Mouse (Mus musculus): ENCODE data around the gene Ppm1a. TPM values are rescaled to one million over a fixed set of nuclear protein-coding genes. Genes with fewer than 3 reads are reported as not detected.
A peak's percentile ranks its signal among the peaks of the same experiment; 100 is the strongest.

Gene Ppm1a
- total and polyA plus RNA-seq, 2 experiments, result 57.8 to 108 TPM

GRCm38 (mm10) chr12:72785183-72785930 lies 28.1 kb downstream of the Ppm1a start:
- peaks cover 13% of the 10 kb centered on the region for H3K36me3 ChIP-seq (ENCODE audit: control insufficient read depth, insufficient read depth, low read length)
- DNase-seq (ENCODE audit: extremely low read depth, low read depth, low spot score), result peak; percentile 84
- H3K27ac ChIP-seq (replicated peaks; ENCODE audit: insufficient read depth, low read depth, low read length), result no peak overlapping the region
- TF ChIP-seq POLR2A (IDR thresholded peaks at IDR 0.05; ENCODE audit: extremely low read depth, insufficient read depth, low read length) (no peak), CTCF (IDR thresholded peaks at IDR 0.05; ENCODE audit: low read depth, low read length) (no peak)
- no peak overlapping the region for H3K4me3 ChIP-seq (ENCODE audit: insufficient read depth, low read depth, low read length)
- 52% methylated on average over 6 of the region's 6 CpGs for WGBS
- H3K9ac ChIP-seq (ENCODE audit: low read depth, low read length), result no peak overlapping the region
- no peaks in the 10 kb centered on the region for H3K27me3 ChIP-seq (ENCODE audit: control insufficient read depth, insufficient read depth, low read length)
- peaks cover 20% of the 10 kb centered on the region for H3K4me1 ChIP-seq (ENCODE audit: control insufficient read depth, insufficient read depth, low read length)
- peaks cover 11% of the 10 kb centered on the region for H3K79me2 ChIP-seq (ENCODE audit: control insufficient read depth, insufficient read depth, low read length)

GRCm38 (mm10) chr12:72786551-72786950 lies 29.3 kb downstream of the Ppm1a start:
- WGBS, result 31% methylated on average over 5 of the region's 5 CpGs
- Histone ChIP-seq H3K9ac (ENCODE audit: low read depth, low read length) (no peak overlapping the region), H3K79me2 (ENCODE audit: control insufficient read depth, insufficient read depth, low read length) (peaks cover 8% of the 10 kb centered on the region), H3K27me3 (ENCODE audit: control insufficient read depth, insufficient read depth, low read length) (no peaks in the 10 kb centered on the region), H3K4me1 (ENCODE audit: control insufficient read depth, insufficient read depth, low read length) (peaks cover 20% of the 10 kb centered on the region), H3K27ac (replicated peaks; ENCODE audit: insufficient read depth, low read depth, low read length) (peak overlapping the region; percentile 88), H3K4me3 (ENCODE audit: insufficient read depth, low read depth, low read length) (no peak overlapping the region), H3K36me3 (ENCODE audit: control insufficient read depth, insufficient read depth, low read length) (peaks cover 13% of the 10 kb centered on the region)
- TF ChIP-seq POLR2A (IDR thresholded peaks at IDR 0.05; ENCODE audit: extremely low read depth, insufficient read depth, low read length), result no peak
- no peak for TF ChIP-seq CTCF (IDR thresholded peaks at IDR 0.05; ENCODE audit: low read depth, low read length)
- DNase-seq (ENCODE audit: extremely low read depth, low read depth, low spot score), result no peak

- H3K27ac ChIP-seq (replicated peaks; ENCODE audit: insufficient read depth, low read depth, low read length), result peak overlapping the region; percentile 88
- peak; percentile 82 for DNase-seq (ENCODE audit: extremely low read depth, low read depth, low spot score)
These were observed 29.7 kb downstream of the Ppm1a start for GRCm38 (mm10) chr12:72786986-72787385.

DNA sequence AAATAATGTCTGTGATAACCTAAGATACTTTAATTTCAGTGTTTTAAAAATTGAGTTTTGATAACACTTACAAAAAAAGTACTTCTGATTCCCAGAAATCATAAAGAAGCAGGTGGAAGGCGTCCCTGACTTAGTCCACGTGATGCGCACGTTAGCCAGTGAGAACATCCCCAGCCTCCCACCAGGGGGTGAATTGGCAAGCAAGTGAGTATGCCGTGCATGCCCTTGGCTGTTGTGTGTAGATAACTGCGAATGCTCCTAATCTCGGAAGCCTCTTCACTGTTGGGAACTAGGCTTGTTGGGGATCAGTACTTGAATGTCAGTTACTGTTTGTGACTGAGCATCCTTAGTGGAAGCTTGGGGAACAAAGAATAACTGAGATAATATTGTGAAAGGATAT lies 33.3 kb downstream of the Ppm1a start:
- DNase-seq (ENCODE audit: extremely low read depth, low read depth, low spot score), result no peak
- Histone ChIP-seq H3K9ac (ENCODE audit: low read depth, low read length) (no peak overlapping the region), H3K79me2 (ENCODE audit: control insufficient read depth, insufficient read depth, low read length) (peaks cover 3% of the 10 kb centered on the region; the same call in 1 of the 2 replicates), H3K36me3 (ENCODE audit: control insufficient read depth, insufficient read depth, low read length) (peaks cover 20% of the 10 kb centered on the region), H3K27ac (replicated peaks; ENCODE audit: insufficient read depth, low read depth, low read length) (no peak overlapping the region), H3K27me3 (ENCODE audit: control insufficient read depth, insufficient read depth, low read length) (no peaks in the 10 kb centered on the region), H3K4me1 (ENCODE audit: control insufficient read depth, insufficient read depth, low read length) (peaks cover 27% of the 10 kb centered on the region), H3K4me3 (ENCODE audit: insufficient read depth, low read depth, low read length) (no peak overlapping the region)
- 71% methylated on average over 7 of the region's 7 CpGs for WGBS
- TF ChIP-seq POLR2A (IDR thresholded peaks at IDR 0.05; ENCODE audit: extremely low read depth, insufficient read depth, low read length) (no peak), CTCF (IDR thresholded peaks at IDR 0.05; ENCODE audit: low read depth, low read length) (0 out of 2 replicates have a peak, but pooled peaks have one; percentile 5)

More at GRCm38 (mm10) chr12:72786986-72787385, 29.7 kb downstream of the Ppm1a start:
- Histone ChIP-seq H3K4me1 (ENCODE audit: control insufficient read depth, insufficient read depth, low read length) (peaks cover 23% of the 10 kb centered on the region), H3K36me3 (ENCODE audit: control insufficient read depth, insufficient read depth, low read length) (peaks cover 13% of the 10 kb centered on the region), H3K27me3 (ENCODE audit: control insufficient read depth, insufficient read depth, low read length) (no peaks in the 10 kb centered on the region), H3K79me2 (ENCODE audit: control insufficient read depth, insufficient read depth, low read length) (peaks cover 8% of the 10 kb centered on the region), H3K9ac (ENCODE audit: low read depth, low read length) (no peak overlapping the region), H3K4me3 (ENCODE audit: insufficient read depth, low read depth, low read length) (no peak overlapping the region)
- TF ChIP-seq POLR2A (IDR thresholded peaks at IDR 0.05; ENCODE audit: extremely low read depth, insufficient read depth, low read length) (no peak), CTCF (IDR thresholded peaks at IDR 0.05; ENCODE audit: low read depth, low read length) (no peak)
- 23% methylated on average over 4 of the region's 4 CpGs for WGBS

DNA sequence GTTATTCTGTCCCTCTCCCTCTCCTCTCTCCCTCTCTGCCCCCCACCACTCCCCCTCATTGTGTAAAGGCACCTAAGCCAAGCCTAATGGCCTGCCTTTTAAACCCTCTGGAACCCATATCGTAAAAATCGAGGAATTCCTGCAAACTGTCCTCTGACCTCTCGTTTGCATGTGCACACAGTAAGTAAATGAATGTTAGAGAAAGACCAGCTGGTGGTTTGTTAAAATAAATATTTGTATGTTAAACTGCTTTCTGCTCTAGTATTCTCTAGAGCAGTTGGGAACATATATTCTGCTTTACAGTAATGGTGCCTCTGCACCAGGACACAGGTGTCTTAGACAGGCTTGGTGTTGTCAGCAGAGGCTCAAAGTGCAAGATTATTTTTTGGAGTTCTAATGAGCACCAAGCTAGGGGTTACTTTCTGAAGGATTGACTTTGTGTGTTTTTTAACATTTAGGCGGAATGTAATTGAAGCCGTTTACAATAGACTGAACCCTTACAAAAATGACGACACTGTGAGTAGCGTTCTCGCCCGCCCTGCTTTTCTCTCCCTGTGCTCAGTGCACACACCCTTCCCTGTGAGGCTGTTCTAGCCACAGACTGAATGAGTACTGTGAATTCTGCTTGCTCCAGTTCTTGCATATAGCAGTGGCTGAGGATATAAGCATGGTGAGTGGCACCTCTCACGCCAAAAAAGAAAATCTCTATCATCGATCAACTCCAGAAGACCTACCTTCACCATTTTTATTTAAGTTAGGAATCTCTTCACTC lies 35.3 kb downstream of the Ppm1a start:
- no peak overlapping the region for H3K9ac ChIP-seq (ENCODE audit: low read depth, low read length)
- peak overlapping the region; percentile 46; the same call in 1 of the 2 replicates for H3K27ac ChIP-seq (replicated peaks; ENCODE audit: insufficient read depth, low read depth, low read length)
- H3K79me2 ChIP-seq (ENCODE audit: control insufficient read depth, insufficient read depth, low read length), result peaks cover 3% of the 10 kb centered on the region; the same call in 1 of the 2 replicates
- no peak overlapping the region for H3K4me3 ChIP-seq (ENCODE audit: insufficient read depth, low read depth, low read length)
- WGBS, result 36% methylated on average over 11 of the region's 11 CpGs
- H3K36me3 ChIP-seq (ENCODE audit: control insufficient read depth, insufficient read depth, low read length), result peaks cover 25% of the 10 kb centered on the region
- TF ChIP-seq POLR2A (IDR thresholded peaks at IDR 0.05; ENCODE audit: extremely low read depth, insufficient read depth, low read length) (no peak), CTCF (IDR thresholded peaks at IDR 0.05; ENCODE audit: low read depth, low read length) (no peak)
- peak; percentile 82 for DNase-seq (ENCODE audit: extremely low read depth, low read depth, low spot score)
- peaks cover 15% of the 10 kb centered on the region for H3K4me1 ChIP-seq (ENCODE audit: control insufficient read depth, insufficient read depth, low read length)
- no peaks in the 10 kb centered on the region for H3K27me3 ChIP-seq (ENCODE audit: control insufficient read depth, insufficient read depth, low read length)
